Mouse (Mus musculus) cortical plate, adult 2 months (tissue): Measurements from ENCODE around the gene Megf9.

Experiments
- CTCF ChIP-seq: fragments of 200-500 bp; IDR thresholded peaks from 2 replicates; pipeline ENCODE4 v1.5.1; 2011; ENCODE audit warnings: mild to moderate bottlenecking, control low read depth, low read length; ENCODE audit not compliant: insufficient read depth; ENCODE audit errors: extremely low read depth
- POLR2A ChIP-seq: fragments of 200-500 bp; IDR thresholded peaks from 2 replicates; pipeline ENCODE4 v1.6.1; 2011; ENCODE audit warnings: mild to moderate bottlenecking, low read length, control low read depth; ENCODE audit not compliant: insufficient read depth; ENCODE audit errors: extremely low read depth

GRCm38 (mm10) chr4:70412126-70412525 lies 122.7 kb downstream of the Megf9 start:
- TF ChIP-seq CTCF (no peak), POLR2A (no peak)
